Mouse (Mus musculus) CH12F3 (cell line): ENCODE data around the gene Ccna1.

Experiments
- in situ Hi-C: fragments of 300-500 bp; cut with MboI; formaldehyde crosslinking; loops from 2 replicates; pipeline ENCODE4 v1.14.3; 2020; ENCODE audit warnings: low sequenced_read_pairs

Gene Ccna1

GRCm38 (mm10) chr3:55065738-55066665 is 10.7 kb upstream of the Ccna1 start:
- in situ Hi-C loops = no loop called here

- in situ Hi-C loops = no loop called here
These were observed 9.1 kb upstream of the Ccna1 start for GRCm38 (mm10) chr3:55064396-55064795.

GRCm38 (mm10) chr3:55062653-55063052 is 7.4 kb upstream of the Ccna1 start:
- in situ Hi-C loops = no loop called here

GRCm38 (mm10) chr3:55056376-55056775 is 1.1 kb upstream of the Ccna1 start:
- in situ Hi-C loops = no loop called here

- in situ Hi-C loops = no loop called here
These were observed 433 bp upstream of the Ccna1 start for GRCm38 (mm10) chr3:55055747-55056120.

GRCm38 (mm10) chr3:55054231-55054630 is 1.1 kb downstream of the Ccna1 start:
- in situ Hi-C loops = no loop called here

DNA sequence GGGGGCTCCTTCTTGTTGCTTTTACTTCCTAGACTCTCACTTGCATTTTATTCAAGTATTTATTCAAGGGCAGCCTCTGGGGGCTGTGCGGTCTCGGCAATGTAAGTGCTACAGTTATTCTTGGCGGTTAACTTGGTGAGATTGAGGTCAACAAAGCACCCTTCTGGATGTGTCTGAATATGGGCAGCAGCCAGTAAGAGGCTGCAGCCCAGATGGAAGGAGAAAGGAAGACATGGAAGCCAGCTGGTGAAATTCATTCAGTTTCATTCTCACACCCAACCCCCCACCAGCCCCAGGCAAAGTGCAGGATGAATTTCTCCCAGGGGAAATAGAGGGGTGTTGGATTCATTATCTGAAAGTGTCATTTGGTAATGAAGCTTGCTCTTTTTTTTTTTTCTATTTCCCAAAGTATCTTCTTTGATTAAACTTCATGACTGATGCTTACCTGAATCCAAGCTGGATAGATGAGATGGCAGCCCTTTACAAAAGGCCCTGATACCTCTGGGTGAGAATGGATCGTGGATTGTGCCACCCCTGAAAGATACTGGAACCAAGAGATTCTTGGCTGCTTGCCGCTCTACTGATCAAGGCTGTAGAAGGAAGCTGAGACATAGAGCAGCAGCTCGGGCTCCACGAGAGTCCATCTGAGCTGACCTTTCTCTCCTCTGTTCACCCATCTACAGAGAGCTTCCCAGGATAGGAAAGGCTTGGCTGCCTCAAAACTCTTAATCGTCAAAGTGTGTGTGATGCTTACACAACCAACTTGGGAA is 10.5 kb downstream of the Ccna1 start:
- in situ Hi-C loops = no loop called here

GRCm38 (mm10) chr3:55037608-55038007 is 17.7 kb downstream of the Ccna1 start:
- in situ Hi-C loops = no loop called here

- in situ Hi-C loops = no loop called here
These were observed 27.9 kb downstream of the Ccna1 start for GRCm38 (mm10) chr3:55027271-55027840.

DNA sequence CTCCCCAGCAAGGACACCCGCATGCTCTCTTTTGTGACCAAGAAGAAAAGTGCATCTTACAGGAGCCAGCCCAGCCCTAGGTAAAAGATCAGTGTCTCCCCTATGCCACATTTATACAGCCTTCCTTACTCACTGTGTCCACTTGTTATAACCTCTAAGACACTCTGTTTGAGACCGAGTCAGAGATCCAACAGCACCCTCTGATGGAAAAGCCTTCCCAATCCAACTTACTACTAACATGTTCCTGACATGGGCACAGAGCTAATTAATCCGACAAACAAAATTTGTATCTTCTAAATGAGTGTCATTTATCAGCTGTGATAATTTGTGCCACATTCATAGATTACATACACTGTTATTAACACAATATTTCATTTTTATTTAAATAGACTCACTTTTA is 29.8 kb downstream of the Ccna1 start:
- in situ Hi-C loops = no loop called here

- in situ Hi-C loops = no loop called here
These were observed 32.0 kb downstream of the Ccna1 start for GRCm38 (mm10) chr3:55023347-55023746.

GRCm38 (mm10) chr3:55022247-55022646 is 33.1 kb downstream of the Ccna1 start:
- in situ Hi-C loops = no loop called here

- in situ Hi-C loops = no loop called here
These were observed 42.8 kb downstream of the Ccna1 start for GRCm38 (mm10) chr3:55012536-55012935.

- in situ Hi-C loops = no loop called here
These were observed 43.6 kb downstream of the Ccna1 start for GRCm38 (mm10) chr3:55011681-55012080.

DNA sequence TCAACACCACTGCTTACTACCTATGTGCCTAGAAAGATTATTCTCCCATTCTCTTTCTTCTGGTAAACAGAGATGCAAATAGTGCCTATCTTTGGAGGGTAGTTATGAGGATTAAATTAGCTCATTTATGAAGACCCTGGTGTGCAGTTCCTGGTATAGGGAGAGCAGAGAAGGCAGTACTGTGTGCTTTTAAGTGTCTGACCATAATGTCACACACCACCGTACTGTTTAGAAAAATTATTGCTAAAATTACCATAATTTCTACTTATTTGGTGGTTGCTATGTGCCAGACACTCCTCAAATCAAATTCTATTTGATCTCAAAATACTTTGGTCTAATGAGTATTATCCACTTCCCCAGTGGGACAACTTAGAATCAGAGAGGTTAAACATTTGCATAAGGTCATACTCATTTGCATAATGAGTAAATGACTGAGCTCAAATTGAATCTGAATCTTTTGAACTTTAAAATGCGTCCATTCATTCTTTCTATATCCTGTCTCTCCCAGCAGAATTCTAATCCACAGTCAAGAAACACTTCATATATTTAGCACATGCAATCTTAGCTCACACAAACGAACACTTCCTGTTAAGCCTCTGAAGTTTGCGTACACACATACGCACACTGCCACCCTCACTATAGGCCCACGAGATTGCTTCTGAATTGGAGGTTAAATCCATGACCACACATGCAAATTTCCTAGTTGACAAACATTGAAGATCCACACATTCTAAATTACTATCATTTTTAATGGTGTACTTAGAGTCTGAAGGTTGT is 46.1 kb downstream of the Ccna1 start:
- in situ Hi-C loops = no loop called here

GRCm38 (mm10) chr3:55004036-55004435 is 51.3 kb downstream of the Ccna1 start:
- in situ Hi-C loops = no loop called here

- in situ Hi-C loops = no loop called here
These were observed 53.6 kb downstream of the Ccna1 start for GRCm38 (mm10) chr3:55001677-55002076.
